Mouse (Mus musculus) CH12.LX (cell line): ENCODE results near the gene Slc36a3. TPM values are rescaled to one million over a fixed set of nuclear protein-coding genes. Genes with fewer than 3 reads are reported as not detected.

Experiments
- DNase-seq: peaks from one replicate; pipeline ENCODE4 v3.0.0-alpha.2; 2013; ENCODE audit errors: extremely low read depth
- H3K27ac ChIP-seq: 2 replicates; pipeline ENCODE4 v1.5.1; 2012; ENCODE audit warnings: low read depth, mild to moderate bottlenecking, control low read depth, moderate library complexity; ENCODE audit not compliant: insufficient read depth
- H3K27me3 ChIP-seq: replicated peaks from 2 replicates; pipeline ENCODE3; 2012; ENCODE audit warnings: inconsistent platforms
- H3K36me3 ChIP-seq, 2 experiments: replicated peaks in 1 of 2; 2 replicates each; pipeline versions ENCODE3 to v1.6.1; 2012; ENCODE audit warnings: inconsistent platforms in 1 of 2, low read length in 1 of 2, mild to moderate bottlenecking in 1 of 2, mixed read lengths in 1 of 2, moderate library complexity in 1 of 2; ENCODE audit not compliant: control insufficient read depth in 1 of 2, insufficient read depth in 1 of 2
- H3K4me1 ChIP-seq, 2 experiments: 2 replicates each; pipeline ENCODE4 v1.6.1; 2012; ENCODE audit warnings: inconsistent platforms in 1 of 2, moderate library complexity in 1 of 2; ENCODE audit not compliant: insufficient read depth in 2 of 2, control insufficient read depth in 1 of 2
- H3K4me2 ChIP-seq: 2 replicates; pipeline ENCODE4 v1.6.1; 2012; ENCODE audit warnings: low read depth, mild to moderate bottlenecking, control low read depth; ENCODE audit not compliant: poor library complexity, insufficient read depth, severe bottlenecking
- H3K4me3 ChIP-seq, 3 experiments: fragments of 150-350 bp in 1 of 3; sonication (generic) in 1 of 3; replicated peaks in 1 of 3; 2 replicates each; pipeline versions ENCODE3 to v1.5.1; 2011 to 2012; ENCODE audit warnings: low read depth in 2 of 3, low read length in 2 of 3, mild to moderate bottlenecking in 2 of 3, moderate library complexity in 2 of 3, control low read depth in 1 of 3, improper control_type of control experiment in 1 of 3, inconsistent platforms in 1 of 3, mixed read lengths in 1 of 3; ENCODE audit not compliant: poor library complexity in 1 of 3
- H3K79me2 ChIP-seq: replicated peaks from 2 replicates; pipeline ENCODE4 v1.6.1; 2012; ENCODE audit warnings: mild to moderate bottlenecking, moderate library complexity; ENCODE audit not compliant: control insufficient read depth, poor library complexity, insufficient read depth, severe bottlenecking; ENCODE audit errors: extremely low read depth
- H3K9ac ChIP-seq: 2 replicates; pipeline ENCODE4 v1.6.1; 2012; ENCODE audit warnings: low read depth, mild to moderate bottlenecking, control low read depth, moderate library complexity; ENCODE audit not compliant: insufficient read depth
- H3K9me3 ChIP-seq: replicated peaks from 2 replicates; pipeline ENCODE3; 2012; ENCODE audit warnings: low read length, inconsistent platforms, mixed read lengths
- BHLHE40 ChIP-seq: IDR thresholded peaks from 2 replicates; pipeline ENCODE4 v1.6.1; 2011; ENCODE audit warnings: mild to moderate bottlenecking, low read depth, low read length, improper control_type of control experiment
- ELF1 ChIP-seq: IDR thresholded peaks from 2 replicates; pipeline ENCODE4 v1.6.1; 2014; ENCODE audit warnings: low read depth, mild to moderate bottlenecking, inconsistent platforms, low read length, improper control_type of control experiment
- ETS1 ChIP-seq: conservative IDR thresholded peaks from 2 replicates; pipeline ENCODE4 v1.6.1; 2012; ENCODE audit warnings: low read depth, mild to moderate bottlenecking, inconsistent platforms, low read length, improper control_type of control experiment, moderate library complexity
- GABPA ChIP-seq: IDR thresholded peaks from 2 replicates; pipeline ENCODE4 v1.6.1; 2012; ENCODE audit warnings: low read depth, low read length, improper control_type of control experiment, inconsistent platforms; ENCODE audit not compliant: insufficient replicate concordance
- HCFC1 ChIP-seq: IDR thresholded peaks from 2 replicates; pipeline ENCODE4 v1.6.1; 2012; ENCODE audit warnings: low read depth, mild to moderate bottlenecking, inconsistent platforms, low read length, improper control_type of control experiment
- IRF4 ChIP-seq: IDR thresholded peaks from 2 replicates; pipeline ENCODE4 v1.6.1; 2014; ENCODE audit warnings: low read depth, mild to moderate bottlenecking, inconsistent platforms, low read length, improper control_type of control experiment
- MAX ChIP-seq: IDR thresholded peaks from 2 replicates; pipeline ENCODE4 v1.6.1; 2011; ENCODE audit warnings: low read length, improper control_type of control experiment
- MAZ ChIP-seq: IDR thresholded peaks from 2 replicates; pipeline ENCODE4 v1.6.1; 2012; ENCODE audit warnings: low read depth, mild to moderate bottlenecking, inconsistent platforms, low read length, improper control_type of control experiment, moderate library complexity
- MEF2A ChIP-seq: IDR thresholded peaks from 2 replicates; pipeline ENCODE4 v1.6.1; 2014; ENCODE audit warnings: low read depth, mild to moderate bottlenecking, inconsistent platforms, low read length, improper control_type of control experiment, borderline replicate concordance
- MXI1 ChIP-seq: IDR thresholded peaks from 2 replicates; pipeline ENCODE4 v1.6.1; 2011; ENCODE audit warnings: mild to moderate bottlenecking, low read depth, low read length, improper control_type of control experiment
- MYC ChIP-seq: IDR thresholded peaks from 2 replicates; pipeline ENCODE4 v1.6.1; 2011; ENCODE audit warnings: low read depth, mild to moderate bottlenecking, improper control_type of control experiment, low read length
- NELFE ChIP-seq: IDR thresholded peaks from 2 replicates; pipeline ENCODE4 v1.6.1; 2011; ENCODE audit warnings: low read depth, low read length, improper control_type of control experiment
- NRF1 ChIP-seq: IDR thresholded peaks from 2 replicates; pipeline ENCODE4 v1.6.1; 2014; ENCODE audit warnings: low read depth, mild to moderate bottlenecking, inconsistent platforms, low read length, improper control_type of control experiment, moderate library complexity
- PAX5 ChIP-seq: IDR thresholded peaks from 2 replicates; pipeline ENCODE4 v1.6.1; 2012; ENCODE audit warnings: low read length, inconsistent platforms, mixed read lengths
- POLR2A ChIP-seq: IDR thresholded peaks from 2 replicates; pipeline ENCODE4 v1.6.1; 2011; ENCODE audit warnings: low read depth, mild to moderate bottlenecking, improper control_type of control experiment, low read length
- RCOR1 ChIP-seq: conservative IDR thresholded peaks from 2 replicates; pipeline ENCODE4 v1.6.1; 2012; ENCODE audit warnings: low read depth, mild to moderate bottlenecking, inconsistent platforms, low read length, improper control_type of control experiment
- SIN3A ChIP-seq: IDR thresholded peaks from 2 replicates; pipeline ENCODE4 v1.6.1; 2012; ENCODE audit warnings: low read length, improper control_type of control experiment, inconsistent platforms
- TBP ChIP-seq: conservative IDR thresholded peaks from 2 replicates; pipeline ENCODE4 v1.6.1; 2011; ENCODE audit warnings: low read depth, low read length, improper control_type of control experiment
- TCF12 ChIP-seq: IDR thresholded peaks from 2 replicates; pipeline ENCODE4 v1.6.1; 2014; ENCODE audit warnings: low read depth, mild to moderate bottlenecking, inconsistent platforms, low read length, improper control_type of control experiment
- UBTF ChIP-seq: IDR thresholded peaks from 2 replicates; pipeline ENCODE4 v1.6.1; 2012; ENCODE audit warnings: low read depth, mild to moderate bottlenecking, inconsistent platforms, low read length, improper control_type of control experiment, moderate library complexity
- USF2 ChIP-seq: conservative IDR thresholded peaks from 2 replicates; pipeline ENCODE4 v1.6.1; 2011; ENCODE audit warnings: low read depth, low read length, improper control_type of control experiment
- ZMIZ1 ChIP-seq: IDR thresholded peaks from 2 replicates; pipeline ENCODE4 v1.6.1; 2012; ENCODE audit warnings: low read depth, mild to moderate bottlenecking, inconsistent platforms, low read length, improper control_type of control experiment
- dilution Hi-C: fragments of 300-500 bp; cut with MboI; formaldehyde crosslinking; loops from 2 replicates; pipeline ENCODE4 v1.14.3; 2020; ENCODE audit warnings: low sequenced_read_pairs; ENCODE audit not compliant: extremely low pct_unique_long_range_greater_than_20kb, extremely low pct_ligation_motif_present
- in situ Hi-C: fragments of 300-500 bp; cut with MboI; formaldehyde crosslinking; loops from 3 replicates; pipeline ENCODE4 v1.14.3; 2019; ENCODE audit warnings: low sequenced_read_pairs, low pct_ligation_motif_present, low pct_unique_long_range_greater_than_20kb, mixed read lengths
- polyA plus RNA-seq: library from polyadenylated mRNA; unstranded; fragments of >175 nt; gene quantifications from 2 replicates; pipeline ENCODE4 v1.2.1, GENCODE M21; 2012; ENCODE audit warnings: low read depth; ENCODE audit not compliant: insufficient read length
- total RNA-seq, 2 experiments: library from RNA; depleted of rRNA; stranded (reverse); fragments of 300-350 nt in 1 of 2; fragments of >200 nt in 1 of 2; gene quantifications; 2 replicates each; pipeline ENCODE4 v1.2.3; 2012 to 2014

Gene Slc36a3
- total and polyA plus RNA-seq, 3 experiments: 0.72 to 1.5 (median 0.72) TPM

GRCm38 (mm10) chr11:55131077-55131742, 20.3 kb downstream of the Slc36a3 start:
- Histone ChIP-seq H3K9ac (peak overlapping the region; percentile 55), H3K9me3 (no peaks in the 10 kb centered on the region), H3K4me3 (peak overlapping the region; percentile 20 to 33 (median 25)), H3K27ac (peak overlapping the region; percentile 94), H3K4me1 (peaks cover 25 to 66% of the 10 kb centered on the region in 2 experiments), H3K79me2 (no peaks in the 10 kb centered on the region), H3K27me3 (no peaks in the 10 kb centered on the region), H3K36me3 (no peaks in the 10 kb centered on the region), H3K4me2 (peak overlapping the region; percentile 62)
- DNase-seq: peak; percentile 97
- in situ Hi-C loops (no loop called here), dilution Hi-C loops (no loop called here)
- TF ChIP-seq POLR2A (peak; percentile 66), TCF12 (peak; percentile 68; the same call in 1 of the 2 replicates), UBTF (0 out of 2 replicates have a peak, but pooled peaks have one; percentile 56), MAZ (peak; percentile 71; the same call in 1 of the 2 replicates), RCOR1 (peak; percentile 58; the same call in 1 of the 2 replicates), SIN3A (peak; percentile 46), ELF1 (peak; percentile 53; the same call in 1 of the 2 replicates), MEF2A (peak; percentile 52; the same call in 1 of the 2 replicates), BHLHE40 (peak; percentile 74), TBP (peak; percentile 43; the same call in 1 of the 2 replicates), NELFE (no peak), GABPA (no peak), NRF1 (peak; percentile 16; the same call in 1 of the 2 replicates), ETS1 (peak; percentile 72), IRF4 (peak; percentile 57), USF2 (no peak), MXI1 (peak; percentile 73; the same call in 1 of the 2 replicates), MYC (peak; percentile 80), PAX5 (no peak), HCFC1 (no peak; the same call in 1 of the 2 replicates), MAX (peak; percentile 60; the same call in 1 of the 2 replicates), ZMIZ1 (peak; percentile 39; the same call in 1 of the 2 replicates)
